Comparison of ENCODE assay signal across 8 mouse cellular contexts in genomic region chr9:119890692-119891091, GRCm38 (mm10). TPM values are rescaled to one million over a fixed set of nuclear protein-coding genes. Genes with fewer than 3 reads are reported as not detected.
DNase-seq lines count a peak whose midpoint lies in the region.

No protein-coding gene starts in this region.

- peak; percentile 67 to 70 for DNase-seq in cerebellum, postnatal 14 days
- no peak for DNase-seq in cerebellum, adult 11 months
- DNase-seq in left cerebral cortex, postnatal 14 days (ENCODE audit: low spot score in 2 of 2), result peak; percentile 54 to 69
- no peak for DNase-seq in left cerebral cortex, postnatal 36 days (ENCODE audit: low spot score in 2 of 2)
- peak; percentile 49 for DNase-seq in ZHBTc4 (ENCODE audit: low read depth, low spot score)
- DNase-seq in left cerebral cortex, postnatal 4 days, result peak; percentile 22
- DNase-seq in thymus, postnatal 4 days, result peak; percentile 44
- no peak for DNase-seq in ovary, postnatal 36 days (ENCODE audit: low spot score)

- intact Hi-C loops in left cerebral cortex, postnatal 14 days (cut with DNase I), result loop anchor here (10.0 kb wide), 1 partner anchor 246 kb away; no protein-coding TSS in a partner anchor
- intact Hi-C loops in left cerebral cortex, postnatal 36 days (cut with DNase I), result loop anchor here (1.0 to 10.0 kb wide), 3 partner anchors 246 to 431 kb away; no protein-coding TSS in a partner anchor
- intact Hi-C loops in left cerebral cortex, postnatal 4 days (cut with DNase I), result no loop called here

RNA-seq across cellular contexts. Expression of gene Wdr48, which starts 4.0 kb away (rescaled TPM):
- 10 to 100 TPM; 75.3 to 79.6 TPM for total RNA-seq in left cerebral cortex, postnatal 14 days (2021)
- 10 to 100 TPM; 70.0 to 85.9 TPM for total RNA-seq in left cerebral cortex, postnatal 36 days (2021)
- 10 to 100 TPM; 76.4 to 80.4 TPM for total RNA-seq in left cerebral cortex, postnatal 4 days (2021)

RNA-seq across cellular contexts. Expression of gene Gorasp1, which starts 46.7 kb away (rescaled TPM):
- total RNA-seq in left cerebral cortex, postnatal 14 days (2021), result 10 to 100 TPM; 31.3 to 33.7 TPM
- total RNA-seq in left cerebral cortex, postnatal 36 days (2021), result 10 to 100 TPM; 36.3 to 40.6 TPM
- total RNA-seq in left cerebral cortex, postnatal 4 days (2021), result 10 to 100 TPM; 20.2 to 22.8 TPM

RNA-seq across cellular contexts. Expression of gene Ttc21a, which starts 46.7 kb away (rescaled TPM):
- under 1 TPM; 0.55 TPM for total RNA-seq in left cerebral cortex, postnatal 14 days (2021)
- under 1 TPM; 0.50 to 0.67 TPM for total RNA-seq in left cerebral cortex, postnatal 36 days (2021)
- 1 to 10 TPM; 1.4 to 1.5 TPM for total RNA-seq in left cerebral cortex, postnatal 4 days (2021)

Comparison
In these comparisons a context has a peak if more than half of its experiments do, and no peak if none do; other contexts are left out.
1. DNase-seq: peak in cerebellum, postnatal 14 days (2 of 2), left cerebral cortex, postnatal 14 days (2 of 2), ZHBTc4 (single experiment), left cerebral cortex, postnatal 4 days (single experiment) and thymus, postnatal 4 days (single experiment); none in cerebellum, adult 11 months (single experiment), left cerebral cortex, postnatal 36 days (0 of 2) and ovary, postnatal 36 days (single experiment).